Mouse (Mus musculus) frontal cortex, postnatal 10 days (tissue): Measurements from ENCODE around the gene Hist3h2a.

ENCODE experiments used
- DNase-seq, 2 experiments: peaks; one replicate each; pipeline ENCODE4 v3.0.0; 2022; ENCODE audit warnings: low spot score in 2 of 2, mixed read lengths in 1 of 2

Hist3h2a gene

DNA sequence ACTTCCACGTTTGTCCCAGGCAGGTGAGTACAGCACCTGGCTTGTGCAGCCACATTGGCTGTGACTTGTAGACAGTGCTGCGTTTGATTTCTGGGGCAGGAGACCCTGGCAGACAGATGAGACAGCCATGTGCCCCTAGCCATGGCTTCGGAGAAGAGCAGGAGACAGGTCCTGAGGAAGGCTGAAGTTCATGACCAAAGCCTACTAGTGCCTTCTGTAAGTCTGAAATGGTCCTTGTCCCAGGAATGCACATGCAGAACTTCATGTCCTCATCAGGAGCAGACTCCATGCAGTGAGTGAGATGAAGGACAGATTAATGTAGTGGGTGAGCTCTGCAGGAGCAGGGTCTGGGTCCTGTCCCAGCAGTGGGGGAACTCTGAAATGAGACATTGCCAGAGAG is 37.4 kb downstream of the Hist3h2a start:
- DNase-seq = no peak

DNA sequence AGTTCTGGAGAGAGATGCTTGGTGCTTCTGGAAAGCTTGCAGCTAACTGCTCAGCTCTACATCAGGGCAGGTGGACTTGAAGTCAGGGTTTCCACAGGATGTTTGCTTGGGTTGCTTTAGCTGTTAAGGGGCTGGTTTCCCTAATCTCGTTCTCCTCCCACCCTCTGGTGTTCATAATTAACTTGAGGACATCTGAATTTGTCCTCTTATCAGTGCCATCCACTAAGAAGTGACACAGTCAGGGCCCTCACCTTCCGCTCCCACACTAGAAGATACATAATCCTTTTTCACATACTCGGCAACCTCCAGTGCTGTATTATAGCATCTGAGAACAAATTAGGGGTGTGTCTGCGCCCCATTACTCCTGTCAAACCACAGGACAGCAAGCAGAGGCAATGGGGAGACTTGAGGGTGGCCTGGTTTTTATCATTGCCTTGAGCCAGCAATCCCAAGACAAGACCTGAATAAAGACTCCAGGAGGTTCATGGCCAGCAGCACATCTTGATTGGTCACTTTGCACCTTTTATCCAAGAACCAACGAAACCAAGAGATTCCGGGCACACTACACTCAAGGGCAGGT is 38.7 kb downstream of the Hist3h2a start:
- no peak for DNase-seq

DNA sequence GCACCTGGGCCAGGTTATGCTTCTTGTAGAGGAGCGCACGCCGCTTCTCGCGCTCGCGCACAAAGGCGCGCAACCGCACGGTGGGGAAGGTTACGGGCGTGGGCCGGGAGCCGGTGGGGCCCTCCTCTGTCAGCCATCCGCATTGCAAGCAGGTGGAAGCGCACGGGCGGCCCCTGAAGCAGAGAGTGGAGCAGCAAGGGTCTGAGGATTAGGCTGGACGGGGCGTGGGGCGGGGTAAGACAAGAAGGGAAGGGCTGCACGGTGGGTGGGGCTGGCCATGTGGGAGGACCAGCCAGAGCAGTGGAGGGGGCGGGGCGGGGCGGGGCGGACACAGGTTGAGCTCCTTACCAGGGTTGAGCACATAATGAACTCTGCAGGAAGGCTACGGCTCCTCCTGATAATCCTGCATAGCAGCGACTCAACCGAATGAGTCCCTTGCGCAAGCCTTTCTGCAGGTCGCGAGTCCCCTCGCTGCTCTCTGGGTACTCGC is 39.9 kb downstream of the Hist3h2a start:
- peak in 1 of 2 experiments; percentile 39 for DNase-seq

DNA sequence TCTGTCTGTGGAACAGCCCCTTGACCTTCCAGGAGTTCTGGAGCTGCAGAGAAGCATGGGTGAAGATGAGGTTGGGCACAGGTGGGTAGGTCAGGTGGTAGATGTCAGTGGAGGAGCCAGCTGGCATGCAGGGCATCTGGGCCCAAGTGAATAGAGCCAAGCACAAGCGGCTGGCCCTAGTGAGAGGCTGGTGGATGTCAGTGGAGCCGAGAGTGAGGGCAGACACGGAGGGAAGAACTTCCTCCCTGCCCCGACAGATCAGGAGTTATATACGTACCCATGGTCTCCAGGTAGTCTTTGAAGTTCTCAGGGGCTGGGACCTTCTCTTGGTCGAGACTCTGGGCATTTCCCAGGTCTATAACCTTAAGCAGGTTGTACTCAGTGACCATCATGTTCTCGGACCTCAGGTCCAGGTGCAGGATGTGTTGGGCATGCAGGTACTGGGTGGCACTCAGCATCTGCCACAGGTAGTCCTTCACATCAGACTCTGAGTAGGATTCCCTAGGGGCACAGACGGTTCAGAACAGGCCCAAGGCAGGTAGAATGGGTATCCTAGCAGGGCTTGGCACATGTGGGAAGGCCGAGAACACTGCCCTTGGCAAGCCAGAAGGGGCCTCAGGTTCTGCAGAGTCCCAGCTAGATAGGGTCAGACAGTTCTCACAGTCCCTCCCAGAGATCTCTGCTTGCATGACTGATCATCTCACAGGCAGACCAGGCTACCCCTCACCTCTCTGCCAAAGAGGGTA is 40.7 kb downstream of the Hist3h2a start:
- no peak for DNase-seq

DNA sequence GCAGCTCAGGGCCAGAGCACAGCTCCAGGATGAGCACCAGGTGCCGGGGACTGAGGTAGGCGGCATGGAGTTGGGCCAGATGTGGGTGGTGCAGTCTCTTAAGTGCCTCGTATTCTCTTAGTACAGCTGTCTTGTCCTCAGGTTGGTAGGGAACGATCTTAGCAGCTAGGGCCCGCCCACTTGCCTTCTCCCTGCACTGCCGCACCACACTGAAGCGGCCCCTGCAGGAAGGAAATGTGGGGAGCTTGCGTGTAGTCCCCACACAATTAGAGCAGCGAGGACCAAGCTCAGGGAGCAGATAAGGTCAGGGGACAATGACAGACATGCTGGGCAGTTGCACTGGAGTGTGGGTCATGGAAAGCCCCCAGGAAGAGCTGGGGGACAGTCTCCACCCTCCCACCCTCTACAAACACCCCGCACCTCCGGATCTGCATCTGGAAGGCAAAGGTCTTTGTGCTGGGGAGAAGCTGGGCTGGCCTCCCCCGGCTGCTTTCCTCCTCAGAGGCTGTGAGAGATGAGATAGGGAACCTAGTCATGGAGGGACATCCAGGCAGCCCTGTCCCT is 41.4 kb downstream of the Hist3h2a start:
- no peak for DNase-seq

DNA sequence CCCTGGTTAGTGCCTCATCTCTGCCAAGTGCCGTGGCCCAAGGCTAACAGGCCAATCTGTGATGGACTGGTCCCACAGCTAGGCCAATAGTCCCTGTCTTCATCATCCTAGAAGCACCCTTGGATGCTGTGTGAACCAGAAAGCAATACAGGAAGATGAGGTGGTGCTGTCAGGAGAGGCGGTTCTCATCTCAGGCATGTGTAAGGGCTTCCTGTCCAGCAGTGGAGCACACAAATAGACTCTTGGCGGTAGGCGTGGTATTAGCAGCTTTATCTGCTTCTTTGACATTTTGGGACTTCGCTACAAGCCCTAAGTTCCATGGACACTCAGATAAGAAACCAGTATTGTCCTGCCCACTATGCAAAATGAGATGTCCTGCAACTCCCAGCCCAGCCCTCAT is 43.1 kb downstream of the Hist3h2a start:
- DNase-seq = no peak

DNA sequence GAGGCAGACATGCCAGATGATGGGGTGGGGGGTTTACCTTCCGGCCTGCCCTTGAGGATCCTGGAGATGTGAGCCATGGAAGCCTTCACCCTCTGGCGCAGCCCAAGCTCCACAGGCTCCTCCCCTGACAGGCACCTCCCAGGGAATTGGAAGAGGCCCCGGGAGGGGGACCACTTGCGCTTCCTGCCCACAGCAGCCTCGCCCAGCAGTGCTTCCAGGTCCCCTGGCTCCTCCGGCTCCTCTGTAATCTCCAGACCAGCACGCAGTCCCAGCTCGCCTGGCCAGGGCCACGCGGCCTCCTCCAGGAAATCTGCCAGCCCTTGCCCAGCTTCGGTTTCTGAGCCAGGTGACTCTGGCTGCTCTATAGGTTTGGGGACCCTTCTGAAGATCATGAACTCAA is 44.7 kb downstream of the Hist3h2a start:
- no peak for DNase-seq

DNA sequence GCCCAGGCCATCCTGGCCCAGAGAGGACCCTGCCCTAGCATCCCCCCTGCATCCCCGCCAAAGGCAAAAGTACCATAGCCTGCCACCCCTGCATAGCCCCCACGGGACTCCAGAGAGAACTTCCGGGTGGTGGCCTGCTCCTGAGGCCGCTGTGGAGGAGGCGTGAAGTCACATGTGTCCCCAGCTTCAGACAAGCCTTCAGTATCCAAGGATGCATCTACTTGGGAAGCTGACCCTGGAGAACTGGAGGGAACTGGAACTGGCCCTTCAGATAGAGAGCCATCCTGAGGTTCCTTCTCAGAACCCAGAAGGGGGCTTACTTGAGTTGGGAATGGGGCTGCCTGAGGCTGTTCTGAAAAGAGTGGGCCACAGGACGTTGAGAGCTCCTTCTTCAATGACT is 45.3 kb downstream of the Hist3h2a start:
- no peak for DNase-seq

DNA sequence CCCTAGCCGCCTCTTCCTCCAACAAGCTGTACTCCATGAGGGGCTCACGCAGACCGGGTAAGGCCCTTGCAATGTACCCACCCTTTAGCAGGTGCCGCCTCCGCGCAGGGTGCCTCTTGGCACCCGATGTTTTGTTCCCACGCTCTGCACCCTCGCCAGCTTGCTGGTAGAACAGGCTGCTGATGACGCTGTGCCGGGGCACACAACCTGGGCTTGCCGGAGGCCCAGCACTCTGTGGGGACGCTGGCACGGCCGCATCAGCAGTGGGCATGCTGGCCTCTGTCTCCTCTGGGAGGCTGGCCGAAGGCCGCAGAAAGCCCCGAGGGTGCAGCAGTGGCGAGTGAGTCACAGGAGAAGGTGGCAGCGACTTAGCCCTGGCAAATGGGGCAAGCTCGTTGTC is 46.1 kb downstream of the Hist3h2a start:
- no peak for DNase-seq

DNA sequence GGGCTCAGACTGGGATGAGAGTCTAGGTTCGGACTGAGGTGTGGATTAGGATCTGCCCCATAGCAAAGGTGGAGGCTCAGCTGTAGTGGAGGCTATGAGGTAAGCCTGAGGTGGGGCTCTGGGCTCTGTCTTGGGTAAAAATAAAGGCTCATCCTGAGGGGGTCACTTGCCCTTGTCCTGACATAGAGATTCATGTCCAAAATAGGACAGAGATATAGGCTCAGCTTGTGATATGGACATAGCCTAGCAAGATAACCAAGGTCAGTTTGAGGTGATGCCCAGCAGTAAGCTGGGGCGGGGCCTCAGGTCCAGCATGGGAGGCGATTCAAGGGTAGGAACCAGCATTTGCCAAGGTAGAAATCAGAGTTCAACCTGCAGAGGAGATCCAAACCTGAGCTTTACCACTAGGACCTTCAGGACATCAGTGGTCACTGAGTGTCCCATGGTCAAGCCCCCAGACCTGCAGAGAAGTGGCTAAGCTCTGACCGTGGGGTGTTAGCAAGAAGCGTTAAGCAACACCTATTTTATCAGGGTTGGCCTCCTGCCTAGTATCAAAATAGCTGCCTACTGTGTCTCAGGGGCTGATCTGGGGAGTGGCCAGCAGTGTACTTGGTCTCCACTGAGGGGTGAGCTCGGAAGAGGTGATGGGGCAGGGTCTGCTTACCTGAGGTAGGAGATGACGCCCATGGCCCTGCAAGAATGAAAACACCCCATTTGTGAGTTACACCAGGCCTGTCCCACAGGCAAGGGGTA is 48.0 kb downstream of the Hist3h2a start:
- no peak for DNase-seq
